Comparison of ENCODE assay signal across 8 mouse cellular contexts in the genomic region with DNA sequence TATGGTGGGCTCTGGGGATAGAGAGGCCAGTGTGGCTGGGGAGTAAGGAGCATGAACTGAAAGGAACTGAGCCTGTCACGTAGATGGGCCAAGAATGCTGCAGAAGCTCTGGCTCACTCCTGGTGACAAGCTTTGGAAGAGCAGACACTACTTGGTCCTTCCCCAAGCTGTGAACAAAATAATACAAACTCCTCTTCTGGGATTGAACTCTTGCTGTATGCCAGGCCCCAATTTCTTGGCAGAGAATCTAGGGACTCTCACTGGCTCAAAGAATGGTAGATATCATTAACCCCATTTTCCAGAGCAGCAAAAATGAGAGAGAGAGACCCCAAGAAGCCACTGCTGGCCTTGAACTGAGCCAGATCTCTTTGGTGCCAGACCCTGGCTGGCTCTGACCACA. TPM values are rescaled to one million over a fixed set of nuclear protein-coding genes. Genes with fewer than 3 reads are reported as not detected.
DNase-seq lines count a peak whose midpoint lies in the region; ATAC-seq and TF ChIP-seq lines count a peak whose summit lies in the region.

No protein-coding gene starts in this region.

- peaks cover 21% of the 10 kb centered on the region for H3K4me1 ChIP-seq in kidney, embryonic 14.5 days (ENCODE audit: control insufficient read depth, insufficient read depth, low read length)
- H3K4me1 ChIP-seq in embryonic facial prominence, embryonic 15.5 days, result peaks cover 28% of the 10 kb centered on the region
- no peaks in the 10 kb centered on the region for H3K4me1 ChIP-seq in intestine, postnatal 0 days (replicated peaks; ENCODE audit: control insufficient read depth, insufficient read depth, low read length)

- H3K9me3 ChIP-seq in kidney, embryonic 14.5 days (ENCODE audit: control insufficient read depth, low read length), result no peaks in the 10 kb centered on the region
- no peaks in the 10 kb centered on the region for H3K9me3 ChIP-seq in embryonic facial prominence, embryonic 15.5 days (replicated peaks)
- no peaks in the 10 kb centered on the region for H3K9me3 ChIP-seq in intestine, postnatal 0 days (ENCODE audit: control insufficient read depth)

- TF ChIP-seq CTCF in intestine, postnatal 0 days (IDR thresholded peaks at IDR 0.05; ENCODE audit: low read depth), result no peak

- H3K36me3 ChIP-seq in kidney, embryonic 14.5 days (ENCODE audit: control insufficient read depth, insufficient read depth, low read length), result no peaks in the 10 kb centered on the region
- H3K36me3 ChIP-seq in embryonic facial prominence, embryonic 15.5 days, result no peaks in the 10 kb centered on the region
- no peaks in the 10 kb centered on the region for H3K36me3 ChIP-seq in intestine, postnatal 0 days (ENCODE audit: control insufficient read depth, insufficient read depth)
- no peaks in the 10 kb centered on the region for H3K36me3 ChIP-seq in myocyte (ENCODE audit: control insufficient read depth, insufficient read depth)

- DNase-seq in kidney, adult 8-10 months, result no peak
- no peak for DNase-seq in adrenal gland, postnatal 25 days
- DNase-seq in gastrocnemius, postnatal 14 days, result no peak

- peak overlapping the region; percentile 73 for H3K4me2 ChIP-seq in kidney, embryonic 14.5 days (replicated peaks; ENCODE audit: low read depth, low read length)
- peak overlapping the region; percentile 93 for H3K4me2 ChIP-seq in embryonic facial prominence, embryonic 15.5 days (replicated peaks)
- peak overlapping the region; percentile 84 for H3K4me2 ChIP-seq in intestine, postnatal 0 days (replicated peaks; ENCODE audit: low read depth)
- peak overlapping the region; percentile 61 for H3K4me2 ChIP-seq in myocyte (ENCODE audit: low read depth)

- peak overlapping the region; percentile 53; the same call in 1 of the 2 replicates for H3K27ac ChIP-seq in kidney, embryonic 14.5 days (ENCODE audit: low read depth, low read length)
- no peak overlapping the region for H3K27ac ChIP-seq in embryonic facial prominence, embryonic 15.5 days (replicated peaks)
- H3K27ac ChIP-seq in intestine, postnatal 0 days (ENCODE audit: low read depth, low read length), result no peak overlapping the region

- no peak for TF ChIP-seq POLR2A in myocyte (IDR thresholded peaks at IDR 0.05; ENCODE audit: insufficient read length, low read depth)

- H3K79me2 ChIP-seq in myocyte (ENCODE audit: control insufficient read depth, insufficient read depth), result no peaks in the 10 kb centered on the region

- 29% methylated on average over 1 of the region's 1 CpGs for WGBS in kidney, embryonic 14.5 days
- WGBS in embryonic facial prominence, embryonic 15.5 days, result 40% methylated on average over 1 of the region's 1 CpGs
- 22% methylated on average over 1 of the region's 1 CpGs for WGBS in intestine, postnatal 0 days

- intact Hi-C loops in gastrocnemius, postnatal 14 days (cut with DNase I; ENCODE audit: low total_unique reads), result no loop called here

- no peak overlapping the region for H3ac ChIP-seq in myocyte (ENCODE audit: control insufficient read depth, insufficient read length)

- ATAC-seq in kidney, embryonic 14.5 days (ENCODE audit: low FRiP score, low TSS enrichment), result no peak
- no peak for ATAC-seq in embryonic facial prominence, embryonic 15.5 days (ENCODE audit: insufficient number of reproducible peaks, low FRiP score, low TSS enrichment, low read depth)
- no peak for ATAC-seq in intestine, postnatal 0 days
- no peak for ATAC-seq in erythroblast, adult 5-6 weeks (replicated peaks; ENCODE audit: low FRiP score, poor library complexity, severe bottlenecking)

- peak overlapping the region; percentile 50 for H3K4me3 ChIP-seq in kidney, embryonic 14.5 days (ENCODE audit: low read length)
- peak overlapping the region; percentile 39 for H3K4me3 ChIP-seq in embryonic facial prominence, embryonic 15.5 days (replicated peaks)
- peak overlapping the region; percentile 32 for H3K4me3 ChIP-seq in intestine, postnatal 0 days (ENCODE audit: low read depth, low read length)
- no peak overlapping the region for H3K4me3 ChIP-seq in myocyte

- H3K27me3 ChIP-seq in kidney, embryonic 14.5 days (ENCODE audit: control insufficient read depth, insufficient read depth, low read length), result peaks cover 21% of the 10 kb centered on the region
- peaks cover 58% of the 10 kb centered on the region for H3K27me3 ChIP-seq in embryonic facial prominence, embryonic 15.5 days
- H3K27me3 ChIP-seq in intestine, postnatal 0 days (replicated peaks; ENCODE audit: control insufficient read depth, insufficient read depth, low read length), result peaks cover 45% of the 10 kb centered on the region
- peaks cover 61% of the 10 kb centered on the region for H3K27me3 ChIP-seq in myocyte (ENCODE audit: control insufficient read depth, insufficient read depth, insufficient read length)

- H3K9ac ChIP-seq in kidney, embryonic 14.5 days (ENCODE audit: low read depth, low read length), result no peak overlapping the region
- no peak overlapping the region for H3K9ac ChIP-seq in embryonic facial prominence, embryonic 15.5 days
- no peak overlapping the region for H3K9ac ChIP-seq in intestine, postnatal 0 days (ENCODE audit: low read depth, low read length)

TF ChIP-seq in myocyte, 11 proteins besides CTCF, POLR2A, EP300 and RAD21:
- TF ChIP-seq MYOD1 (IDR thresholded peaks at IDR 0.05; ENCODE audit: control insufficient read depth in 1 of 3, insufficient read length in 2 of 3, low read depth in 2 of 3) (no peak), SRF (IDR thresholded peaks at IDR 0.05; ENCODE audit: control insufficient read depth, insufficient read length, low read depth) (no peak), REST (IDR thresholded peaks at IDR 0.05; ENCODE audit: insufficient read depth, insufficient read length) (no peak), CEBPB (IDR thresholded peaks at IDR 0.05; ENCODE audit: insufficient read depth, poor library complexity, severe bottlenecking) (no peak), POLR2AphosphoS2 (IDR thresholded peaks at IDR 0.05; ENCODE audit: insufficient read length, low read depth) (no peak), E2F4 (IDR thresholded peaks at IDR 0.05; ENCODE audit: insufficient read depth) (no peak), USF1 (IDR thresholded peaks at IDR 0.05; ENCODE audit: low read depth) (no peak), TCF12 (IDR thresholded peaks at IDR 0.05; ENCODE audit: insufficient read depth, poor library complexity, severe bottlenecking) (no peak), MAX (IDR thresholded peaks at IDR 0.05; ENCODE audit: low read depth) (no peak), MYOG (IDR thresholded peaks at IDR 0.05; ENCODE audit: control insufficient read depth in 1 of 3, insufficient read depth in 1 of 3, insufficient read length in 2 of 3, low read depth in 2 of 3) (no peak), TCF3 (IDR thresholded peaks at IDR 0.05; ENCODE audit: insufficient read length, low read depth) (no peak)

RNA-seq across cellular contexts. Expression of a gene that starts 1.9 kb away (rescaled TPM):
- polyA plus RNA-seq in kidney, embryonic 14.5 days (2014; fragmentation: Nextera tagmentation; extraction: Ambion mirVana), result 18.2 and 19.2 TPM in 2 replicates
- polyA plus RNA-seq in embryonic facial prominence, embryonic 15.5 days (2015; fragmentation: Nextera tagmentation; extraction: Ambion mirVana), result 5.5 and 6.5 TPM in 2 replicates
- polyA plus RNA-seq in intestine, postnatal 0 days (2015; fragmentation: Nextera tagmentation; extraction: Ambion mirVana), result 3.2 and 4.5 TPM in 2 replicates
- polyA plus RNA-seq in myocyte (2012; fragmentation: generic; extraction: Trizol), result not detected
- total RNA-seq in erythroblast, adult 5-6 weeks (2015; ENCODE audit: low replicate concordance), result not detected in 2 replicates
- total RNA-seq in erythroblast, adult 5-6 weeks (2017; ENCODE audit: low replicate concordance), result not detected in 2 replicates
- 3.6 and 5.0 TPM in 2 replicates for total RNA-seq in adrenal gland, postnatal 25 days (2021)
- total RNA-seq in gastrocnemius, postnatal 14 days (2021), result 10 to 100 TPM; 18.4 to 20.4 TPM

RNA-seq across cellular contexts. Expression of a gene that starts 36.2 kb away (rescaled TPM):
- polyA plus RNA-seq in kidney, embryonic 14.5 days (2014; fragmentation: Nextera tagmentation; extraction: Ambion mirVana), result 4.7 and 9.5 TPM in 2 replicates
- polyA plus RNA-seq in embryonic facial prominence, embryonic 15.5 days (2015; fragmentation: Nextera tagmentation; extraction: Ambion mirVana), result 11.0 and 11.5 TPM in 2 replicates
- polyA plus RNA-seq in intestine, postnatal 0 days (2015; fragmentation: Nextera tagmentation; extraction: Ambion mirVana), result 102 and 104 TPM in 2 replicates
- 21.7 TPM for polyA plus RNA-seq in myocyte (2012; fragmentation: generic; extraction: Trizol)
- total RNA-seq in erythroblast, adult 5-6 weeks (2015; ENCODE audit: low replicate concordance), result 3.5 and 6.7 TPM in 2 replicates
- 8.4 and 9.5 TPM in 2 replicates for total RNA-seq in erythroblast, adult 5-6 weeks (2017; ENCODE audit: low replicate concordance)
- 131 and 337 TPM in 2 replicates for total RNA-seq in adrenal gland, postnatal 25 days (2021)
- total RNA-seq in gastrocnemius, postnatal 14 days (2021), result 10 to 100 TPM in 1 of 2 experiments, 1 to 10 TPM in 1; 9.2 to 12.0 TPM
